Mouse (Mus musculus): ENCODE measurements around the gene Ptprq. TPM values are rescaled to one million over a fixed set of nuclear protein-coding genes. Genes with fewer than 3 reads are reported as not detected.

Ptprq gene
- polyA plus RNA-seq, 1 experiment from 2014 or later, result 0.07 TPM

- no peak for ATAC-seq (replicated peaks; ENCODE audit: insufficient number of reproducible peaks, low FRiP score, low TSS enrichment)
- WGBS (ENCODE audit: insufficient replicate concordance), result 42% methylated on average over 20 of the region's 20 CpGs
Measured at GRCm38 (mm10) chr10:107493580-107494474, 226.0 kb downstream of the Ptprq start.

GRCm38 (mm10) chr10:107492867-107493579 lies 226.8 kb downstream of the Ptprq start:
- H3K27me3 ChIP-seq (ENCODE audit: control insufficient read depth, insufficient read depth, low read length), result no peaks in the 10 kb centered on the region
- no peaks in the 10 kb centered on the region for H3K36me3 ChIP-seq (ENCODE audit: control insufficient read depth, insufficient read depth, low read length)
- no peak overlapping the region for H3K27ac ChIP-seq (ENCODE audit: low read depth, low read length)
- H3K9ac ChIP-seq (ENCODE audit: low read depth, low read length), result peak overlapping the region; percentile 50
- H3K4me1 ChIP-seq (ENCODE audit: control insufficient read depth, insufficient read depth, low read length), result no peaks in the 10 kb centered on the region
- 35% methylated on average over 18 of the region's 18 CpGs for WGBS (ENCODE audit: insufficient replicate concordance)
- H3K9me3 ChIP-seq (replicated peaks; ENCODE audit: control insufficient read depth, low read length), result no peaks in the 10 kb centered on the region
- H3K4me3 ChIP-seq (ENCODE audit: low read depth, low read length), result peak overlapping the region; percentile 31
- H3K4me2 ChIP-seq, result peak overlapping the region; percentile 58
- ATAC-seq (replicated peaks; ENCODE audit: insufficient number of reproducible peaks, low FRiP score, low TSS enrichment), result no peak

More at GRCm38 (mm10) chr10:107493580-107494474, 226.0 kb downstream of the Ptprq start:
- Histone ChIP-seq H3K4me2 (peak overlapping the region; percentile 58), H3K36me3 (ENCODE audit: control insufficient read depth, insufficient read depth, low read length) (no peaks in the 10 kb centered on the region), H3K4me3 (ENCODE audit: low read depth, low read length) (peak overlapping the region; percentile 31), H3K9ac (ENCODE audit: low read depth, low read length) (peak overlapping the region; percentile 50; the same call in 1 of the 2 replicates), H3K4me1 (ENCODE audit: control insufficient read depth, insufficient read depth, low read length) (no peaks in the 10 kb centered on the region), H3K27ac (ENCODE audit: low read depth, low read length) (no peak overlapping the region), H3K9me3 (replicated peaks; ENCODE audit: control insufficient read depth, low read length) (no peaks in the 10 kb centered on the region), H3K27me3 (ENCODE audit: control insufficient read depth, insufficient read depth, low read length) (no peaks in the 10 kb centered on the region)

- Histone ChIP-seq H3K9me3 (replicated peaks; ENCODE audit: control insufficient read depth, low read length) (no peaks in the 10 kb centered on the region), H3K4me3 (ENCODE audit: low read depth, low read length) (no peak overlapping the region), H3K36me3 (ENCODE audit: control insufficient read depth, insufficient read depth, low read length) (no peaks in the 10 kb centered on the region), H3K27ac (ENCODE audit: low read depth, low read length) (no peak overlapping the region), H3K9ac (ENCODE audit: low read depth, low read length) (no peak overlapping the region), H3K4me1 (ENCODE audit: control insufficient read depth, insufficient read depth, low read length) (no peaks in the 10 kb centered on the region), H3K4me2 (peak overlapping the region; percentile 10), H3K27me3 (ENCODE audit: control insufficient read depth, insufficient read depth, low read length) (no peaks in the 10 kb centered on the region)
- 31% methylated on average over 12 of the region's 12 CpGs for WGBS (ENCODE audit: insufficient replicate concordance)
- no peak for ATAC-seq (replicated peaks; ENCODE audit: insufficient number of reproducible peaks, low FRiP score, low TSS enrichment)
Measured at GRCm38 (mm10) chr10:107488654-107489315, 231.1 kb downstream of the Ptprq start.

GRCm38 (mm10) chr10:107486770-107487169 lies 233.1 kb downstream of the Ptprq start:
- Histone ChIP-seq H3K27me3 (ENCODE audit: control insufficient read depth, insufficient read depth, low read length) (no peaks in the 10 kb centered on the region), H3K9ac (ENCODE audit: low read depth, low read length) (no peak overlapping the region), H3K4me3 (ENCODE audit: low read depth, low read length) (no peak overlapping the region), H3K4me1 (ENCODE audit: control insufficient read depth, insufficient read depth, low read length) (no peaks in the 10 kb centered on the region), H3K4me2 (no peak overlapping the region), H3K9me3 (replicated peaks; ENCODE audit: control insufficient read depth, low read length) (no peaks in the 10 kb centered on the region), H3K36me3 (ENCODE audit: control insufficient read depth, insufficient read depth, low read length) (no peaks in the 10 kb centered on the region), H3K27ac (ENCODE audit: low read depth, low read length) (no peak overlapping the region)
- 63% methylated on average over 12 of the region's 12 CpGs for WGBS (ENCODE audit: insufficient replicate concordance)
- no peak for ATAC-seq (replicated peaks; ENCODE audit: insufficient number of reproducible peaks, low FRiP score, low TSS enrichment)

- no peaks in the 10 kb centered on the region for H3K4me1 ChIP-seq (ENCODE audit: control insufficient read depth, insufficient read depth, low read length)
- H3K36me3 ChIP-seq (ENCODE audit: control insufficient read depth, insufficient read depth, low read length), result no peaks in the 10 kb centered on the region
- ATAC-seq (replicated peaks; ENCODE audit: insufficient number of reproducible peaks, low FRiP score, low TSS enrichment), result no peak
- H3K4me2 ChIP-seq, result no peak within 1 kb of the TSS
- H3K9me3 ChIP-seq (replicated peaks; ENCODE audit: control insufficient read depth, low read length), result no peaks in the 10 kb centered on the region
- H3K9ac ChIP-seq (ENCODE audit: low read depth, low read length), result no peak within 1 kb of the TSS
- H3K27ac ChIP-seq (ENCODE audit: low read depth, low read length), result no peak within 1 kb of the TSS
- WGBS (ENCODE audit: insufficient replicate concordance), result 60% methylated on average over 8 of the region's 8 CpGs
- no peaks in the 10 kb centered on the region for H3K27me3 ChIP-seq (ENCODE audit: control insufficient read depth, insufficient read depth, low read length)
- no peak within 1 kb of the TSS for H3K4me3 ChIP-seq (ENCODE audit: low read depth, low read length)
Measured at GRCm38 (mm10) chr10:107485870-107486269, 234.0 kb downstream of the Ptprq start, which contains the start of gene Myf5. Myf5 (minus strand) TSS chr10:107486134.

GRCm38 (mm10) chr10:107484050-107484449 lies 235.8 kb downstream of the Ptprq start:
- no peaks in the 10 kb centered on the region for H3K36me3 ChIP-seq (ENCODE audit: control insufficient read depth, insufficient read depth, low read length)
- no peak overlapping the region for H3K27ac ChIP-seq (ENCODE audit: low read depth, low read length)
- no peak overlapping the region for H3K9ac ChIP-seq (ENCODE audit: low read depth, low read length)
- H3K9me3 ChIP-seq (replicated peaks; ENCODE audit: control insufficient read depth, low read length), result no peaks in the 10 kb centered on the region
- no peaks in the 10 kb centered on the region for H3K4me1 ChIP-seq (ENCODE audit: control insufficient read depth, insufficient read depth, low read length)
- H3K4me2 ChIP-seq, result no peak overlapping the region
- no peak for ATAC-seq (replicated peaks; ENCODE audit: insufficient number of reproducible peaks, low FRiP score, low TSS enrichment)
- H3K4me3 ChIP-seq (ENCODE audit: low read depth, low read length), result no peak overlapping the region
- 73% methylated on average over 10 of the region's 10 CpGs for WGBS (ENCODE audit: insufficient replicate concordance)
- no peaks in the 10 kb centered on the region for H3K27me3 ChIP-seq (ENCODE audit: control insufficient read depth, insufficient read depth, low read length)

GRCm38 (mm10) chr10:107473497-107473896 lies 246.4 kb downstream of the Ptprq start:
- no peak overlapping the region for H3K9ac ChIP-seq (ENCODE audit: low read depth, low read length)

GRCm38 (mm10) chr10:107471712-107472111 lies 248.1 kb downstream of the Ptprq start:
- 83% methylated on average over 5 of the region's 5 CpGs for WGBS (ENCODE audit: insufficient replicate concordance)
- H3K9ac ChIP-seq (ENCODE audit: low read depth, low read length), result no peak overlapping the region
- H3K27ac ChIP-seq (ENCODE audit: low read depth, low read length), result no peak overlapping the region
- H3K4me1 ChIP-seq (ENCODE audit: control insufficient read depth, insufficient read depth, low read length), result no peaks in the 10 kb centered on the region
- no peak overlapping the region for H3K4me3 ChIP-seq (ENCODE audit: low read depth, low read length)
- H3K4me2 ChIP-seq, result no peak overlapping the region
- H3K27me3 ChIP-seq (ENCODE audit: control insufficient read depth, insufficient read depth, low read length), result no peaks in the 10 kb centered on the region
- no peaks in the 10 kb centered on the region for H3K9me3 ChIP-seq (replicated peaks; ENCODE audit: control insufficient read depth, low read length)
- no peaks in the 10 kb centered on the region for H3K36me3 ChIP-seq (ENCODE audit: control insufficient read depth, insufficient read depth, low read length)
- ATAC-seq (replicated peaks; ENCODE audit: insufficient number of reproducible peaks, low FRiP score, low TSS enrichment), result no peak

More at GRCm38 (mm10) chr10:107473497-107473896, 246.4 kb downstream of the Ptprq start:
- Histone ChIP-seq H3K9me3 (replicated peaks; ENCODE audit: control insufficient read depth, low read length) (no peaks in the 10 kb centered on the region), H3K4me3 (ENCODE audit: low read depth, low read length) (no peak overlapping the region), H3K36me3 (ENCODE audit: control insufficient read depth, insufficient read depth, low read length) (no peaks in the 10 kb centered on the region), H3K27me3 (ENCODE audit: control insufficient read depth, insufficient read depth, low read length) (no peaks in the 10 kb centered on the region), H3K27ac (ENCODE audit: low read depth, low read length) (no peak overlapping the region), H3K4me1 (ENCODE audit: control insufficient read depth, insufficient read depth, low read length) (no peaks in the 10 kb centered on the region), H3K4me2 (no peak overlapping the region)
- no peak for ATAC-seq (replicated peaks; ENCODE audit: insufficient number of reproducible peaks, low FRiP score, low TSS enrichment)
- 44% methylated on average over 2 of the region's 2 CpGs for WGBS (ENCODE audit: insufficient replicate concordance)

All from heart, embryonic 11.5 days (tissue).